Mouse (Mus musculus) liver, embryonic 12.5 days (tissue): ENCODE results near the gene Ppa1. TPM values are rescaled to one million over a fixed set of nuclear protein-coding genes. Genes with fewer than 3 reads are reported as not detected.

Experiments used
- polyA plus RNA-seq: library from polyadenylated mRNA; unstranded; fragments of >200 nt; fragmentation: Nextera tagmentation; extraction: Ambion mirVana; gene quantifications from 2 replicates; pipeline ENCODE4 v1.2.1, GENCODE M21; 2016

The Ppa1 gene
- polyA plus RNA-seq, 1 experiment from 2014 or later, result 147 TPM

Other genes with a start within 250 kb of the Ppa1 start
- 0.31 and 0.37 TPM in 2 replicates for gene Nodal, start 230.6 kb upstream of the Ppa1 start, polyA plus RNA-seq
- gene Eif4ebp2, start 195.9 kb upstream of the Ppa1 start, polyA plus RNA-seq, result 55.2 and 57.6 TPM in 2 replicates
- gene Lrrc20, start 172.8 kb upstream of the Ppa1 start, polyA plus RNA-seq, result 9.1 and 10.2 TPM in 2 replicates
- gene Npffr1, start 53.1 kb upstream of the Ppa1 start, polyA plus RNA-seq, result not detected in 2 replicates
- gene Sar1a, start 31.7 kb downstream of the Ppa1 start, polyA plus RNA-seq, result 110 and 112 TPM in 2 replicates
- gene Tysnd1, start 47.0 kb downstream of the Ppa1 start, polyA plus RNA-seq, result 38.9 and 41.5 TPM in 2 replicates
- 3.3 and 4.2 TPM in 2 replicates for gene Aifm2, start 66.7 kb downstream of the Ppa1 start, polyA plus RNA-seq
- 17.3 and 19.4 TPM in 2 replicates for gene H2afy2, start 135.6 kb downstream of the Ppa1 start, polyA plus RNA-seq